Mouse (Mus musculus): ENCODE measurements around the gene Snx4. TPM values are rescaled to one million over a fixed set of nuclear protein-coding genes. Genes with fewer than 3 reads are reported as not detected.

The Snx4 gene
- polyA plus RNA-seq (2017; shearing (Covaris generic)): 100 to 1,000 TPM; 147 to 161 TPM

DNA sequence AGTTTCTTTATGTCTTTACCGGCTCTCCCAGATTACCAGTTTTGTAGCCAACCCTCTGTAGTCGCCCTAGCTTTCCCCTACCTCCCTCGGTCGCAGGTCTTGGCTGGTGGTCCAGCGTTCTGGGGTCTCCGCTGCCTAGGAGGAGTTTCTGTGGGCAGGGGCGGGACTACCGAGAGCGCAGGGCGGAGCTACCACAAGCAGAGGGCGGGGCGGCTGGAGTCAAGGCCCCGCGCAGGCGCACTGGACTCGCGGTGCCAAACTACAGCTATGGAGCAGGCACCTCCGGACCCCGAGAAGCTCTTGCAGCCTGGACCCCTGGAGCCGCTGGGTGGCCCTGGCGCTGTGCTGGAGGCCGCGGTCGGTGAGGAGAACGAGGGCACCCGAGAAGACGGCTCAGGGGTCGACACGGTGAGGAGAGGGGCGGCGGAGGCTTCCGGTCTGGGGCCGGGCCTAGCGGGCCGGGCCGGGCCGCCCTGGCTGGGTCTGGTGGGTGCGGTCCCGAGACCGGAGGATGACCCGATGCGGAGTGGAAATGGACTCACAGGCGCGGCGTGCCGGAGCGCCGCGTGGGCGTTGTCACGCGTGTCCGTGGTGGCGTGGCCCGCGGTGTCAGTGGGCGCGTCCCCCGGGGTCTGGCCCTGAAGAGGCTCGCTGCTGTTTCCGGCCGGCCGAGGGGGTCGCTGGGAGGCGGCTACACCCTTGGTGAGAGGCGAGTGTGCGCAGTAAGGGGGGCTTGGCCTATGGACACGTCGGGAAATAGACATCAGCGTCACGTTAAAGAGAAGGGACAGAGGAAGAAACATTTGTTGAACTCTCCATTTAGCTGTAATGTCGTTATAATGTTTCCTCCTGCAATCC is at the start of gene Snx4:
Gene Snx4, plus strand, starts transcription at position 249 of the 858 bp plus-strand sequence.

Other genes starting within 250 kb of the Snx4 start
- 1 to 10 TPM in 1 of 2 experiments, under 1 TPM in 1; 0.48 to 1.4 TPM for gene Iqcg, start 195.2 kb upstream of the Snx4 start, polyA plus RNA-seq (2017; shearing (Covaris generic))
- 100 to 1,000 TPM; 557 to 919 TPM for gene Rpl35a, start 195.0 kb upstream of the Snx4 start, polyA plus RNA-seq (2017; shearing (Covaris generic))
- gene Lmln, start 188.9 kb upstream of the Snx4 start, polyA plus RNA-seq (2017; shearing (Covaris generic)): under 1 TPM; 0.15 to 0.39 TPM
- gene Osbpl11, start 66.4 kb upstream of the Snx4 start, polyA plus RNA-seq (2017; shearing (Covaris generic)): 10 to 100 TPM; 21.5 to 22.3 TPM
- gene Zfp148, start 129.4 kb downstream of the Snx4 start, polyA plus RNA-seq (2017; shearing (Covaris generic)): 10 to 100 TPM; 64.2 to 74.4 TPM

Measured in activated CD4-positive, CD25-positive, alpha-beta regulatory T cell (primary cell).